Mouse (Mus musculus): ENCODE data around the gene Elmo2.

Gene Elmo2

DNA sequence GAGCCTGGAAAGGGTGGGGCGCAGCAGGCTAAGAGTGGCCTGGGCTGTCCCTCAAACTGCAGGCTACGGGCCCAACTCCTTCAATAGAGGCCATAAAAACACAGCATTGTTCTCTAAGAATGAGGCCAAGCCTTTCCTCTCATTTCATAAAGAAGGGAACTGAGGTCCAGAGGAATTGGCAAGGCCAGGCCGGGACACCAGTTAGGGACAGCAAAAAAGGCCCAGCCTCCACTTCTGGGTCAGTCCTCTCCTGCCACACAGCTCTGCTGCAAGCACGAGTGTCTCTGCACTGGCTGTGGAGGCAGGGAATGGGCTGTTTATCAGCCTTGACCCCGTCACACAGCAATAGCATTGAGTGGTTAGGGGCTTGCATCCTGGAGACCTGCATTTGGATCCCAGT, 2.8 kb downstream of the Elmo2 start:
- DNase-seq (ENCODE audit: low spot score): no peak

DNA sequence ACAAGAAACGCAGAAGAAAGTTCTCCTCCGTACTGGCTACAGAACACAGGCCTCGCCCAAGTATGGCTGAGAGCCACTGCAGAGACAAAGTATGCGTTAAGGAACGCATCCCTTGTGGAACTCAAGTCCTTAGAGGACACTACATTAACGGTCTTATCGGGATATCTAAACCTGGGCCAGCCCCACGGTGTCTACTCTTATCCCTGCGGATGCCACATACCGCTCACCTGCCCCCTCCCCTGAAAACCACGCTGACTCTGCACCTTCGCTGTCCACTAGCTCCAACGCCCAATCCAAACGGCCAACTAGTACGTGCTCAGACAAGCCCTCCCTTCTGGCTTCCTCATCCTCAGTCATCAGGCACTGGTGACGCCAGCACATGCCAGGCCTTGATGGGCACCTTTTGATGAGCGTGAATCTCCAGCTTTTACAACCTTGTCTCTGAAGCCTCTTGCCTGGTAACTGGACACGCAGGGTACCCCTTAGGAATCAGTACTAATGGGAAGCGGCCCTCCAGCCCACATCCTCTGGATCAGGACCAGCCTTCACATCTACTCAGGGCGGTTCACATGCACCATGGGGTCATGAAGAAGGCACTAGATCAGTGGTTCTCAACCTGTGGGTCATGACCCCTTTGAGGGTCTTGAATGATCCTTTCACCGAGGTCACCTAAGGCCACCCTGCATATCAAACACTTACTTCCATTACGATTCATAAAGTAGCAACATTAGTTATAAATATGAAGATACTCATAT, 4.1 kb downstream of the Elmo2 start:
- no peak for DNase-seq (ENCODE audit: low spot score)

DNA sequence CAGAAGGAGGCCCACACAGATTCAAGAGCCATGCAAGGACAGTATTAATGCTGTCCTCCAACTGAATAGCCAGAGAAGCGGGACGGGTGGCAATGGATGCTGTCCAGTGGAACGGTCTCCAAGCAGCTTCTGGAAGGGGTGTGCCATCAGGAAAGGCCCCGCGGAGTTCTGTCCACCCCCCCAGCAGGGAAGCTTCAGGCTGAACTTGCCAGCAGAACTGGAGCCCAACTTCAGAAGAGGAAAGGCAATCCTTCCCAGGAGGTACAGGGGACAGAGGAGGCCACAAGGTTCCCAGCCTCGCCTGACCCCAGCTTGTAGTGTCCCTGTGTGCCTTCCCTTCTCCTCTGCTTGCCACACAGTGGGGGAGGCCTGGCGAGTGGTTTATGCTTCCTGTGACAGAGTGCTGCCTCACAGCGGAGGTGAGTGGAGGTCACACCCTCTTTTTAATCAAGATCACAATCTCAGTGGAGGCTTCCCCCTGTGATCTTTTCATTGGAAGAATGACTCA, 4.8 kb downstream of the Elmo2 start:
- no peak for DNase-seq (ENCODE audit: low spot score)

DNA sequence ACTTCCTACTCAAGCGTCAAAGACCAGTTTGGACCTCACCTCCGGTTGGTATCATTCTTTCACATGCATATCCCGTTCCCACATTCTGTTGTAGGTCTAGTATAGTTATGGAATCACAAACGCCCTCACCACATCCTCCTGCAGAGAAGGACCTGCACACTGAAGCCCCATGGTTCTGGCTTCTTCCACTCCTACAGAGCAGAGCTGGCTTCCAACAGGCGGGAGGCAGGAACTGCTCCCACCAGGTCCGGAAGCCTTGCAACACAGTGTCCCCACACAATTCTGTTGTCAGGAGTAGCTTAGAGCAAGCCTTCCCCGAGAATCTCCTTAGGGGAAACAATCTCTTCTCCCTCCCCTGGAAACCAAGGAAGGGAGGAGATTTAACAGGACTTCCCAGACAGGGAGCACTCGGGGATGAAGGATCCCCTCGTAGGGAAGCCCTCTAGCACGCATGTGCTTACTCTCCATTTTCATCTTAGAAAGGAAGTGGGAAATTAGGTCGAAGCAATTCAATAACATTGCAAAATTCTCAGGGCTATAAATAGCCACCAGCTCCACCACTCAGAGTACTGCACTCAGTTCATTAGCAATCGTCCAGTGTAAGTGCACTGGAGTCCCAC, 5.6 kb downstream of the Elmo2 start:
- no peak for DNase-seq (ENCODE audit: low spot score)

DNA sequence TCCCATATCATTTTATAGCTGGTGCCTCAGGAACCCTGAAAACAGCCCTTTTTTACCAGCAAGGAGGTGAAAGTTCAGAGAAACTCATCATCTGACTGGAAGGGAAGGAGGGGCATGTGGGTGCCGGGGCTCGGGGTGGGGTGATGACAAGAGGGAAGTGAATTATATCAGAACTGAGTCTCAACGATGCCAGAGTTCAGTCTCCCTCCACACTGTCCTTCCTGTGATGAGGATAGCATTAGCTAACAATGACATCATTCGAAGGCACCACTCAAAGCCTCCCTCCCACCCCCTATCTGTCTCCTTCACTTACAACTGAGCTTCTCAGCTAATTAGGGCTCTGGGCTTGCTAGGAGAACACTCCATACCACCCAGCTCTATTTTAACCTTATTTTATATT, 6.8 kb downstream of the Elmo2 start:
- DNase-seq (ENCODE audit: low spot score): no peak

DNA sequence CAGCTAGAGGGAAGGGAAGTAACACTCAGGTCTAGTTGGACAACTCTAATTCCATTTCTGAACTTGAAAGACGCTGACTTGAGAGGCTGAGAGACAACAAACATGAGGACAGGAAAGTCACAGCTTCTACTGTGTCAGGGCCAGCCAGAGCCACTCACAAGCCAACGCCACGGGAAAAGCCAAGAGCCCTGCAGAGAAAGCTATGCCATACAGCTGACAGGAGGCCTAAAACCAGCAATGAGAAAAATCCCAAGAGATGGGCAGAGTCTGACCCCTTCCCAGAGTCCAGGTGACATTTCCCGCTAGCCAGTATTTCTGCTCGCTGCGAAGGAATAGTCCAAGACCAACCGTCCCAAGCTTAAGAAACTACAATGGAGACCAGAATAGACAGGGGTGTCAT, 7.3 kb downstream of the Elmo2 start:
- DNase-seq (ENCODE audit: low spot score): no peak

DNA sequence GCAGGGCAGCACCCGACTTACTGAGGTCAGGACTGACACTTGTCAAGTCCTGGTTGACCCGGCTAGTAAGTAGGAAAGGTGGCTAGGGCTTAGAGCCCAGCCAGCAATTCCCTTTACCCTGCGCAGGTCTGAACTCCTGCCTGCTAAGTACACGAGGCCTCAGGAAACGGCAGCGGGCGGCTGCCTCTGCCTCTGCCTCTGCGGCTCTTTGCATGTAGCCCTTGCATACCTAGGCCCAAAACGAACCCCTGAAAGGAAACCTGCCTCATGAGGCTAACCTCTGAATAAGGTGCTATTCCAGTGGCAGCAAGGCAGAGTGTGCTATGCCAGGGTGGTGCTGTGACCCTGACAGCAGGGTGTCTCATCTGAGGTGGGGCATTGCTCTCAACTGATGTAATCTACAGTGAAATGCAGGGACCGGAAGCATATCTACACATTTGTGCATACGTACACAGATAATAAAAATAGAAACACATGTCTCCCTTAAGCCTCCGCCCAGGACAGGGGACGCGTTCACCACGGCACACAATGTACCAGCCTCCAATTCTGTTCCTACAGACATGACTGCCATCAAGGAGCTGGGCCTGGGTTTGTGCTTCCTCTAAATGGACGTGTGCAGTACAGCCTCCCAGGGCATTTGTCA, 8.5 kb downstream of the Elmo2 start:
- DNase-seq (ENCODE audit: low spot score): no peak

DNA sequence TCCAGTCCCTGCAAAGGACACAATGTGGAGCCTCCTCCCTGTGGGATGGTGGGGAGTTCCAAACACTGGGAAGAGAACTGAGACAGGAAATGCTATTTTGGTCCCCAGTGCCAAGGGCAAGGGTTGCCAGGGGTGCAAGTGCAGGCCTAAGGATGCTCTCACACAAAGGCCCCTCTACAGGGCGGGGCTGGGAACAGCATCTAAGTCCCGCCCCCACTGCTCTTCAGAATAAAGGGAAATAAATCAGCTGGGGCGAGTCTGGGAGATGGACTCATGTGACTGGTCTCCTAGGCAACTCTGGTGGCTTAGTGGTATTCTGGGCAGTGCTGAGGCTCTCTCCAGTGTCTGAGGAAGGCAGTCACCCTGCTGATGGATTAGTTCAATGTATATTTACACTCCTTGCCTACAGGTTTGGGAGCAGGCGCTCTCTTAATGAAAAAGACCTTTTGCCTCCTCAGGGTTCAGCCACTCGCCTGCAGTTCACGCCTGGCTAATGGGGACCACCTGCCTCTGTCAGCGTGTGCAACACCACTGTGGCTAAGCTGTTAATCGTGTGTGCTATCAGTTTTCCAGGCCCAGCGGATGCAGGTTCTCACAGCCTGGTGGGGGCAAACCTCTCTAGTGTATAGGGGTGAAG, 9.3 kb downstream of the Elmo2 start:
- no peak for DNase-seq (ENCODE audit: low spot score)

DNA sequence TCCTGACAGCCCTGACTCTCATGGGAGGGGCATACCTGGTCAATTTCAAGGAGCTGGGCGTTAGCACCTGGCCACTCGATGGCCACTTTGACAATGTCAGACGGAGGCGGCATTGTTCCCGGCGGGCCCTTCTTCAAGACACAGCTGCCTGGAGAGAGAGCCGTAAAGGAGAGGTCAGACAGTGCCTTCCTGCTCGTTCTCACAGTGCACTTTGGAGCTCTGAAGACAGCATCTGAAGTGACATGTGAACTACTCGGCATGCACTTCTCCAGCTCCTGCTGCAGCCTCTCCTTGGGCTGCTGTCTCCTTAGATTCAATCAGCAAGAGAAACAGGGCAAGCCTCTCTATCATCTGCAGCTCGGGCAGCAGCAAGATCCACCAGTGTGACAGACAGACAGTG, 10.1 kb downstream of the Elmo2 start:
- DNase-seq (ENCODE audit: low spot score): no peak

DNA sequence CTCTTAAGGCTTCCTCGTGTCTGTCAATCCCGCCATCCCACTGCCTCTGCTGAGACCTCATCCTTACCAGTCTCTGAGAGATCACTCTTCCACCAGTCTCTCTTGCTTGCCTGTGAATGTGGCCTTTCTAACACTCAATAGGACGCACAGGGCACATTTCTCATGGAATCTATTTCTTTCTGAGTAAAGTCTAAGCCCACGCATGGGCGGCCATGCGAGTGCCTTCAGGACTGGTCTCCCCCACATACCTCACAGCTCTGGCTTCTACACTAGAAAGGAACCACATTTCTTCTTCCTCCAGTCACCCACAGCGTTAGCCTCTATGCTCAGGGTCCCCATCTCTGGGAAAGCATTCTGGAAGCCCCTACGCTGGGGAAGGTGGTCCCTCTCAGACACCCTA, 12.1 kb downstream of the Elmo2 start:
- no peak for DNase-seq (ENCODE audit: low spot score)

DNA sequence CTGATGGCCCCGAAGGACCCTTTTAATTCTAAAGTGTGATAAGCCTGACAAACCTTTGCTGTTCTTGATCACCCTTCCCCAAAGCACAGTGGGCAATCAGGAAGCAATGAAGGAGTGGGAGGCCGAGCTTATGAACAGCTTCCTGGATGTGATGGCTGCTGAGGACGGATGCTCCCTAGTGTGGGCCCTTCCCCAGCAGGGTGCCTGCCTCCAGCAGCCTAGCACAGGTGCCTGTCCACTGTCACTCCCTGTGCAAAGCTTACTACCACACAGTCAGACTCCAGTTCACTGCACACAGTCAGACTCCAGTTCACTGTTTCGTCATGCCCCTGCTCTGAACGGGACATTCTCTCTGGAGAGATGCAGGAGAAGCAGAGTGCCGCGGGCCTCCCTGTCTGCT, 13.9 kb downstream of the Elmo2 start:
- no peak for DNase-seq (ENCODE audit: low spot score)

DNA sequence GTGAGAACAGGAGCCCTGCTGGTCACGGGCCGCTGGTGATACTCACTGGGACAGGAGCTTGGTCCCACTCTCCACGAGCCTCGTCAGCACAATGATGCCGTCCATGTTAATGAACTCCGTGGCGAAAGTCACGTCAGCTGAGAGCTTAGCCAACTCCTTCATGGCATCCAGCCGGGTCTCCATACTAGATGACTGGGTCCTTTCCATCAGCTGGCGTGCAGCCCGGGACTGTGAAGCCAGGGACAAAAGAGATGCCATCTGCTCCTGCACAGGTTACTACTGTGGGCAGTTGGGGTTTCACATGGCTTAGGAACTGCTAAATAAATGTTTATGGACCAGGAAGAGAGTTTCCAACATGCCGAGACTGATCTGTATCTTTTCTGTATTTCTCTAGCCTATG, 14.7 kb downstream of the Elmo2 start:
- DNase-seq (ENCODE audit: low spot score): no peak

DNA sequence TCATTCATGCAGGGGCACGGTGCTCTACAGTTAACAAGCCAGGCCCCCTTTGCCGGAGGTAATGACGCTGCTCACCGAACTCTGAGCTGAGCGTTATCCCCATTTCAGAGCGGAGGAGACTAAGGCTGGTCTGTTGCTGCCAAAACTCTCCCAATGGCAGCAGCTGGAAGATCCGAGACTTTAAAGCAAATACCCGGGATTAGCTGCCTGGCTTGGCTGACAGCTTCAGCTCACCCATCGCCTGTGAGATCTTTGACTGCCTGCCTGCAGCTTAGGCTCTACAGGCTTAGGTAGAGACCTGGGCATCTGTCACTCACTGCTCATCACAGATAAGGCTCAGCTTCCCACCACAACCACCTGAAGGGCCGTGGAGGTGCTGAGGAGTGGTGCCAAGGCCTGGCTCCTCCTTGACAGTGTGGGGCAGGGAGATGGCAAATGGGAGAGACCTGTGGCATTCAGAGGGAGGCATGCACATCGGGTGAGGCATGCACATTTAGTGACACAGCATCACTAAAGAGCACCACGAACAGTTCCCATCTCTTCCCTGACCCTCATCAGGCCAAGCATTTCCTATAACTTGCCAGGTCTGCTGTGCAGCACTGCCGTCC, 15.4 kb downstream of the Elmo2 start:
- DNase-seq (ENCODE audit: low spot score): no peak

DNA sequence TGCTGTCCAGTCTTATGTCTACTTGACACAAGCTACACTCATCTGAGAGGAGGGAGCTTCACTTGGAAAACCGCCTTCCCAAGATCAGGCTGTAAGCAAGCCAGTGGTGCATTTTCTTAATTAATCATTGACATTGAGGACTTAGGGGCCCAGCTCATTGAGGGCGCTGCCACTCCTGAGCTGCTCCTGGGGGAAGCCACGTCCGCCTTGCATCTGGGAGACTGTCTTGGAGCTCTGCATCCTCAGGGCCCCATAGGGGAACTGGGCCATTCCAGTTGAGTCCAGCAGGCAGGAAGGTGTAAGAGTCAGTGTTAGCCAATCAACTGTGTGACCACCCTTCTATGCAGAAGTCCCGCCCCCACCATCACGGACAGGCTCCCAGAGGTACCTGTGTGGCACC, 18.5 kb downstream of the Elmo2 start:
- no peak for DNase-seq (ENCODE audit: low spot score)

DNA sequence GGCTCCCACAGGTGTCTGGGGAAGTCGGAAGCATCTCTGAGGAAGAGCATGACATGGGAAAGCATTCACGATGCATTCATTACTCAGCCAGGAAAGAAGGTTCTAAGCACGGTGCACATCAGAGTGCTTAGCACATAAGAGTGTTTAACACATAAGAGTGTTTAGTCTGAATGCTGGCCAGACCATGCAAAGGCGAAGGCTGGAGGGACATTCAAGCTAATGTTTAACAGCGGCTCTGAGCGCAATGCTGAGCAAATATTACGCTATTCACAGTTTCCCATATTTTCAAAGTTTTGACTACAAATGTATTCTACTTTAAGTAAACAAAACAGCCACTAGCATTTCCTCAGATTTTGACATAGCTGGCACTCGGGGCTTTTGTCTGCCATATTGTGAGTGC, 20.8 kb downstream of the Elmo2 start:
- DNase-seq (ENCODE audit: low spot score): no peak

DNA sequence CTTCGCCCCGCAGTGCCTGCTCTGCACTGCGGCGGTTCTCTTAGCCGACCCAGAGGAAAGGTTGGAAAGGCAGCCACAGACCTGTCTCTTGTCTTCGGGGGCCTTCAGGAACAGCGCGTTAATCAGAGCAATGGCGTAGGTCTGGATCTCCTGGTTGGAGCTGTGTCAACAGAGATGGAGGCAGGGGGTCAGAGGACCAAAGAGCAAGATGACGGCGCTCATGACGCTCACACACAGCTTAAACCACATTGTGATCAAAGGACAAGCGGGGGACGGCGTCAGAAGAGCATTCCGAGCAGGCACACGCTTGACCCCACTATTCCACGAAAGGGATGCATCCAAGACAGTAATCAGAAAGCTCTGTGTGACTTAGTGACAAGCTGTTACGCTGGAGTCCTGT, 21.5 kb downstream of the Elmo2 start:
- no peak for DNase-seq (ENCODE audit: low spot score)

DNA sequence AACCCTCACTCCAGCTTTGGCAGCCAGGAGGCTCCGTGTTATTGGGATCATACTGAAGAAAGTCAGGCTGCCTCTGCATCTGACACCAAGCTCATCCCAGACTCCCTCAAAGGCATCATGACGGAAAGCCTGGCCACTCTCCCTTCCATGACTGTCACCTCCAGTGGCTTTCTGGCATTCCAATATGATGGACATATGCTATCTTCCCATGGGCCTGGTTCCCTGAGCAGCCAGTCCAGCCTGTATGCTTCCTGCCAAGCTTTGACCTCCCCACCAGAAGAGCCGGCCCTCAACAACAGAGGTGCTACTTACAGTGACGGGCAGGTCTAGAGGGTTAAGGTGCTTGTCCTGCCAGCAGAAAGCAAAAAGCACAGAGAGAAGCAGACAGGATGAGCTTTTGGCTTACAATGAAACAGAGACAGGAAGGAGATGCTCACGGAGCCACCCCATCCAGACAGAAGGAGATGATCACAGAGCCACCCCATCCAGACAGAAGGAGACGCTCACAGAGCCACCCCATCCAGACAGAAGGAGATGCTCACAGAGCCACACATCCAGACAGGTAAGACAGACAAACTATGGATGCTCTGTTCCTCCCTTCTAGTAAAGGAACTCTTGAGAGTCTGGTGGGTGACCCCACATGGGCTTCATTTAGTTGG, 22.8 kb downstream of the Elmo2 start:
- DNase-seq (ENCODE audit: low spot score): no peak

DNA sequence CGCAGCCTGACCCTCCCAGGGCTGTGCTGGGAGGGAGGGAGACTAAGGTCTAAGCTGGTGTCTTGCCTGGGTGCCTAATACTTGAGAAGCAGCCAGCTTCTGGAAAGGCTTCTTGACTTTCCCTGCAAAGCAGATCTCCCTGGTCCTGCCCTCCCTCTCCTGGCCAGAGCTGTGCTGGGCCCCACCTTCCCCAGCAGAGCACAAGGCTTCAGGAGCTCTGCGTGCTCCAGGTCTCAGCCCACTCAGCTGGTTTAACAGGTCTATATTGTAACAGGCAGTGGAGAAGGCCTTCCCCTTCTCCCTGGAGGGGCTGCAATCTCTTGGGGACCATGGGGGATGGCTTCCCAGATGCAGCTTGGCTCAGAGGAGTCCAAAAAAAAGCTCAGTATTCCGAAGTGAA, 24.9 kb downstream of the Elmo2 start:
- no peak for DNase-seq (ENCODE audit: low spot score)

DNA sequence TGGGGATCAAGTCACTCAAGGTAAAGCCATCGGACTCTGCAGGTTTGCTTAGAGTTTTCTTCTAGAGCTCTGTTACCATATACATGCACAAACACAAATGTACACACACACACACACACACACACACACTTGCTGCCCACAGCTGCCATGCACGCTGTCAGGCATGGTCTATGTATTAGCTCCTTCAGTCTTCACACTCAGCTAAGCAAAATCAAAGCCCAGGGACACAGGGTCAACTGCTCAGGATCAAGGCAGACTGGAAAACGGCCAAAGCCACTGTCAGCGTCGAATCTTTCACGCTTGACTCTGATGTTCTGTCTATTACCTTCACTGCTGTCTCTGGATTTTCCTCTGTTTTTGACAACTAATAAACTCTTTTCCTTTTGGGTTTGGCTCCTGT, 25.4 kb downstream of the Elmo2 start:
- DNase-seq (ENCODE audit: low spot score): no peak

DNA sequence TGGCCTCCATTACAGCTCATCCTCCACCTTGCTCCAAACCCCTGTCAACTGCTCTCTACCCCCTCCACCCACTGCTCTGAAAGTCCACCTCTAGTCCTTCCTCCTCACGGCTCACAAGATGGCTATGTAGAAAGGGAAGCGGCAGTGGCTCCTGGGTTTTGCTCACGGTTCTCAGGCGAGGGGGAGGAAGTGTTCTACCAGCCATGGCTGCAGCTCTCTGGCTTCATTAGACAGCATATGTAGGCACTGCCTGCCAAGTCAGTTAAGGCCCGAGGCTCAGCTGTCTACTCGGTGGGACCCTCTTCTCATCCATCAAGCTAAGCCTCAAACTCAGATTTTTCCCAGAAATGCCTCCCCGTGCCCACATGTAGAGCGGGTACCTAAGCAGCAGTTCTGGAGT, 25.9 kb downstream of the Elmo2 start:
- no peak for DNase-seq (ENCODE audit: low spot score)

DNA sequence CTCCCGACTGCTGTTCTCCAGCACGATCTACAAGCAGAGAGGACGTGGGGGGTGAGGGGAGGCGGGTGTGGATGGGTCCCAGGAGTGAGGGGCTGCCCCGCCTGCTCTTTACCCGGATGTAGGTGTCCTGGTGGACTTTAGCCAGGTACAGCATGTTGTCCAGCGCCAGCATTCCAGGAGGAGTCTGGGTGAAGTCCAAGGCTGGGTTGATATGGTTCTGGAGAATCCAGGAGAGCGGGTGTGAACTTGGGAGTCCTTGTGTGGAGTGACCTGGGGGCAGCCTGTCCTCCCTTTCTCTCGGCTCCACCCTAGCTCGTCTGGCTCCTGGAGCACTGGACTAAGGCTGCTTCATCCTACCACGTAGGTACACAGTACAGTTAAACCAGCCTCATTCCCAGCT, 28.9 kb downstream of the Elmo2 start:
- DNase-seq (ENCODE audit: low spot score): no peak

DNA sequence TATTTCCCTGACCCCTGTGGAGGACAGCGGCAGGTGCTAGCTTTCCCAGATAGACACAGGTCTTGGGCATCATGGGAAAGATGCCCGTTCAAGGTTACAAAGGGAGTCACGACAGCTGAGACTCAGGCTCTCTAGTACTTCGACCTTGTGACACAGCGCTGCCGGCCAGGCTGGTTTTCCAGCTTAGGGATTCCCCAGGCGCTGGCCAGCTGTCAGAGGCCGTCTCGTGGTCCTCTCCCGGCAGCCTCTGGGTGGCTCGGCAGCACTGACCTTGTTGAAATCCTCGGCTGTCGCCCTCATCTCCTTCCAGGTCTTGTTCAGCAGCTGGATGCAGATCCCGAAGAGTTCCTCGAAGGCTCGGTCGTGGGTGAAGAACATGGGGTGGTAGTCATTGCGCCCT, 29.7 kb downstream of the Elmo2 start:
- DNase-seq (ENCODE audit: low spot score): no peak

Measured in spleen, adult 12 weeks (tissue).